Mouse (Mus musculus): Measurements from ENCODE around the gene Cyp2j12. TPM values are rescaled to one million over a fixed set of nuclear protein-coding genes. Genes with fewer than 3 reads are reported as not detected.

Gene Cyp2j12
- total RNA-seq, 1 experiment from 2014 or later: not detected

Other genes starting within 250 kb of the Cyp2j12 start
- 28.0 and 40.6 TPM in 2 replicates for gene Hook1, start 173.9 kb downstream of the Cyp2j12 start, total RNA-seq (2017)
- not detected in 2 replicates for gene Cyp2j13, start 63.6 kb downstream of the Cyp2j12 start, total RNA-seq (2017)
- not detected in 2 replicates for gene Cyp2j7, start 95.5 kb upstream of the Cyp2j12 start, total RNA-seq (2017)
- gene Cyp2j11, start 207.5 kb upstream of the Cyp2j12 start, total RNA-seq (2017): not detected in 2 replicates

Data from neutrophil, adult 5-6 weeks (primary cell).